Mouse (Mus musculus): ENCODE data around the gene Hist1h2bh. TPM values are rescaled to one million over a fixed set of nuclear protein-coding genes. Genes with fewer than 3 reads are reported as not detected.
"Not testable (repeated sequence)": the region's sequence is repeated elsewhere in the genome, so short reads cannot be mapped to it uniquely, and the experiment has no call there.

Gene Hist1h2bh
- polyA plus RNA-seq, 1 experiment from 2014 or later, result 1.4 TPM

DNA sequence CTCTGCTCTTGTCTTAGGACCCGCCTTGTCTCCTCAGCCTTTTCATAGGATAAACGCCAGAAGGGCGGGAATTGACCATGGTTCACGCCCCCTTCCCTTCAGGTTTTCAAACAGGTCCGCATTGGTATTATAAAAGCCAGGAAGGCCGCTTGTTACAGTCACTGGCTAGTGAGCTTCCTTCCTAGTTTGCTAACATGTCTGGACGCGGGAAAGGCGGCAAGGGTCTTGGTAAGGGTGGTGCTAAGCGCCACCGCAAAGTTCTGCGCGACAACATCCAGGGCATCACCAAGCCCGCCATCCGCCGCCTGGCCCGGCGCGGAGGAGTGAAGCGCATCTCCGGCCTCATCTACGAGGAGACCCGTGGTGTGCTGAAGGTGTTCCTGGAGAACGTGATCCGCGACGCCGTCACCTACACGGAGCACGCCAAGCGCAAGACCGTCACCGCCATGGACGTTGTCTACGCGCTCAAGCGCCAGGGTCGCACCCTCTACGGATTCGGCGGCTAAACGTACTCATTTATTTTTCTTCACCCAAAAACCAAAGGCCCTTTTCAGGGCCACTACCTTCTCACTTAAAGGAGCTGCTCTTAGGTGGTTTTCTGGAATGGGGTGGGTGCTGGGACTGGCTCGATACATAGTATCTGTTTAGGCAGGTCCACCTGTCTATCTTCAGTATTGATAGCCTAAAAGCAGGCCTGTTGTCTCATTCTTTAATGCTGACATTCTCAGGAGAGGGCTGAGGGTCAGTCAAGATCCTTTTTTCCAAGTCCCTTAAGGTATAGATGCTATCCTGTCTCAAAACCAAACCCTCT is 38.4 kb upstream of the Hist1h2bh start, which contains the start of gene Hist1h4d:
Gene Hist1h4d (plus strand): TSS at position 191 of the 811 bp plus-strand sequence.
- H3K4me1 ChIP-seq, result peaks cover 41% of the 10 kb centered on the region
- peak within 1 kb of the TSS; percentile 53 for H3K4me3 ChIP-seq
- WGBS, result under 1% methylated on average over 43 of the region's 43 CpGs
- no peaks in the 10 kb centered on the region for H3K36me3 ChIP-seq
- no peaks in the 10 kb centered on the region for H3K27me3 ChIP-seq
- peak within 1 kb of the TSS; percentile 77 for H3K4me2 ChIP-seq
- peak within 1 kb of the TSS; percentile 98 for H3K27ac ChIP-seq
- ATAC-seq (ENCODE audit: borderline replicate concordance, extremely low read depth, low FRiP score, low TSS enrichment), result peak; percentile 90
- peak within 1 kb of the TSS; percentile 67 for H3K9ac ChIP-seq
- H3K9me3 ChIP-seq, result no peaks in the 10 kb centered on the region

DNA sequence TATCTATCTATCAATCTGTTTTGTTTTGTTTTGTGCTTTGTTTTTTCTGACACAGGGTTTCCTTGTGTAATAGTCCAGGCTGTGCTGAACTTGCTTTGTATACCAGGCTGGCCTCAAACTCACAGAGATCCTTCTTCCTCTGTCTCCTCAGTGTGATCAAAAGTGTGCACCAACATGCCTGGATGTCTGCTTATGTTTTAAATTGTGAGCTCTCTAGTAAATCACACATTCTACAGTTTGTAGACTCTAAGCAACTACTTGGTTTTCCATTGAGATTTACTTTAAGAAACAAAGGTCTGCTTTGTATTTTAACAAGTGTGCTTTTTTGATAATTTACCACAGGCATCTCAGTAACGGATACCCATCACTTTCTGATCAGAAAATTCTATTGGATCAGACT is 34.6 kb upstream of the Hist1h2bh start:
- WGBS, result 79% methylated on average over 1 of the region's 1 CpGs
- Histone ChIP-seq H3K36me3 (no peaks in the 10 kb centered on the region), H3K9me3 (no peaks in the 10 kb centered on the region), H3K9ac (no peak overlapping the region), H3K4me3 (no peak overlapping the region), H3K4me2 (no peak overlapping the region), H3K27ac (no peak overlapping the region), H3K27me3 (no peaks in the 10 kb centered on the region), H3K4me1 (peaks cover 27% of the 10 kb centered on the region; the same call in 1 of the 2 replicates)
- ATAC-seq (ENCODE audit: borderline replicate concordance, extremely low read depth, low FRiP score, low TSS enrichment), result no peak

DNA sequence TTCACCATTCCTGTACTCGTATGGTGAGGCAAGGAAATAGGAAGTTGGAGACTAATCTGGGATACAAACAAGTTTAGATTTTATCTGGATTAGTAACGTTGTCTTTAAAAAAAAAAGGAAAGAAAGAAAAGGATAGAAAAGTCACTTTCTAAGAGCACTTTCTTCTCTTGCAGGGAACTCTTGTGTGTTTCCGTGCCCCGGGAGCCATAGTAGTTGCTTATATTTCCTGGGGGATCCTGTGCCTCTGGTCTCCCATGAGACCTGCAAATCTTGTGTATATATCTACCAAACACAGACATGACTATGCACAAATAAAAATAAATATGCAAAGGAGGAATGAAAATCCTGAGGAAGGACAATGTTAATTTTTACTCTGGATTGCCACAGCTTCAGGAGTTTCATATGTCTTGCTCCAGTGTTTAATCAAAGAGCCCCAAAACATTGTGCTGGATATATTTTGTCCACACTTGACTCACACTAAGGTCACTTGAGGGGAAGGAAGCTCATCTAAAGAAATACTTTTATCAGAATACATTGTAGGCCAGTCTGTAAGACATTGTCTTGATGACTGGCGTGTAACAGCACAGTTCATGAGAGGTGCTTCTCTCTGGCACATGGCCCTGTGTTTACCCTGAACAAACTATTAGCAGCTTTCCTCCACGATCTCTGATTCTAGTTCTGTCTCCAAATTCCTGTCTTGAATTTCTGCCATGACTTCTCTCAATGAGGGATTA is 33.9 kb upstream of the Hist1h2bh start:
- no peak for ATAC-seq (ENCODE audit: borderline replicate concordance, extremely low read depth, low FRiP score, low TSS enrichment)
- WGBS, result 23% methylated on average over 6 of the region's 6 CpGs
- Histone ChIP-seq H3K9ac (peak overlapping the region; percentile 68), H3K9me3 (no peaks in the 10 kb centered on the region), H3K27ac (peak overlapping the region; percentile 92), H3K36me3 (no peaks in the 10 kb centered on the region), H3K27me3 (no peaks in the 10 kb centered on the region), H3K4me3 (peak overlapping the region; percentile 47), H3K4me2 (peak overlapping the region; percentile 54), H3K4me1 (peaks cover 24% of the 10 kb centered on the region; the same call in 1 of the 2 replicates)

- Histone ChIP-seq H3K4me2 (peak overlapping the region; percentile 54), H3K27ac (peak overlapping the region; percentile 92), H3K4me3 (peak overlapping the region; percentile 47), H3K36me3 (no peaks in the 10 kb centered on the region), H3K9me3 (no peaks in the 10 kb centered on the region), H3K4me1 (peaks cover 21% of the 10 kb centered on the region; the same call in 1 of the 2 replicates), H3K27me3 (no peaks in the 10 kb centered on the region), H3K9ac (peak overlapping the region; percentile 68)
- WGBS, result 3% methylated on average over 7 of the region's 7 CpGs
- no peak for ATAC-seq (ENCODE audit: borderline replicate concordance, extremely low read depth, low FRiP score, low TSS enrichment)
These were observed 33.2 kb upstream of the Hist1h2bh start for GRCm38 (mm10) chr13:23576351-23576881.

DNA sequence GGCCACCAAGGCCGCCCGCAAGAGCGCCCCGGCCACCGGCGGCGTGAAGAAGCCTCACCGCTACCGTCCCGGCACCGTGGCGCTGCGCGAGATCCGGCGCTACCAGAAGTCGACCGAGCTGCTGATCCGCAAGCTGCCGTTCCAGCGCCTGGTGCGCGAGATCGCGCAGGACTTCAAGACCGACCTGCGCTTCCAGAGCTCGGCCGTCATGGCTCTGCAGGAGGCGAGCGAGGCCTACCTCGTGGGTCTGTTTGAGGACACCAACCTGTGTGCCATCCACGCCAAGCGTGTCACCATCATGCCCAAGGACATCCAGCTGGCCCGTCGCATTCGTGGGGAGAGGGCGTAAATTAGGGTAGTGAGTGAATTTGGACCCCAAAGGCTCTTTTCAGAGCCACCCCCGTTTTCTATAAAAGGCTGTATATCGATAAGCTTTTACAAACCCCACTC is 32.7 kb upstream of the Hist1h2bh start:
- 3% methylated on average over 8 of the region's 40 CpGs for WGBS
- Histone ChIP-seq H3K27ac (peak overlapping the region; percentile 92), H3K9ac (peak overlapping the region; percentile 68), H3K4me2 (peak overlapping the region; percentile 54), H3K4me1 (peaks cover 19% of the 10 kb centered on the region; the same call in 1 of the 2 replicates), H3K4me3 (peak overlapping the region; percentile 47)
- H3K27me3 ChIP-seq; H3K36me3 ChIP-seq; ATAC-seq (ENCODE audit: borderline replicate concordance, extremely low read depth, low FRiP score, low TSS enrichment); H3K9me3 ChIP-seq: not testable (repeated sequence)

GRCm38 (mm10) chr13:23575271-23575851 is 32.2 kb upstream of the Hist1h2bh start, which contains the start of gene Hist1h3d:
Hist1h3d (plus strand) TSS chr13:23575763.
- ATAC-seq (ENCODE audit: borderline replicate concordance, extremely low read depth, low FRiP score, low TSS enrichment), result peak; percentile 67; the same call in 1 of the 2 replicates
- Histone ChIP-seq H3K4me1 (peaks cover 14% of the 10 kb centered on the region; the same call in 1 of the 2 replicates), H3K27me3 (no peaks in the 10 kb centered on the region), H3K9me3 (no peaks in the 10 kb centered on the region), H3K9ac (peak within 1 kb of the TSS; percentile 68), H3K27ac (peak within 1 kb of the TSS; percentile 92), H3K4me3 (peak within 1 kb of the TSS; percentile 47), H3K4me2 (peak within 1 kb of the TSS; percentile 54), H3K36me3 (no peaks in the 10 kb centered on the region)
- WGBS, result under 1% methylated on average over 18 of the region's 18 CpGs

DNA sequence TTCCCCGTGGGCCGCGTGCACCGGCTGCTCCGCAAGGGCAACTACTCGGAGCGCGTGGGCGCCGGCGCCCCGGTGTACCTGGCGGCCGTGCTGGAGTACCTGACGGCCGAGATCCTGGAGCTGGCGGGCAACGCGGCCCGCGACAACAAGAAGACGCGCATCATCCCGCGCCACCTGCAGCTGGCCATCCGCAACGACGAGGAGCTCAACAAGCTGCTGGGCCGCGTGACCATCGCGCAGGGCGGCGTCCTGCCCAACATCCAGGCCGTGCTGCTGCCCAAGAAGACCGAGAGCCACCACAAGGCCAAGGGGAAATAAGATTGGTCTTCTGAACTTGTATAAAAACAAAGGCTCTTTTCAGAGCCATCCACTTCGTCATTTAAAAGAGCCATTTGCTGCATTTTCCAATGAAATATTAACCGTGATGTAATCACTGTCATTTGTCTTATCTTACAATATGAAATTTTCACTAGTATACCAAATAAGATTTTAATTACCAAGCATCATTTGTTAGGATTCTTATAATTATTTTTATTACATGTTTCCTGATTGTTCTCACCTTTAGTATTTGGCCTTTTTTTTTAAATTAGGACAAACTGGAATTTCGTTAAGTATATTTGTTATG is 31.5 kb upstream of the Hist1h2bh start:
- H3K9ac ChIP-seq, result not testable (repeated sequence)
- peak overlapping the region; percentile 67 for H3K4me2 ChIP-seq
- under 1% methylated on average over 11 of the region's 39 CpGs for WGBS

GRCm38 (mm10) chr13:23573898-23574524 is 30.8 kb upstream of the Hist1h2bh start, which contains the start of the genes Hist1h2bf and Hist1h2ad:
Hist1h2bf (minus strand) TSS chr13:23574196.
Hist1h2ad (plus strand) TSS chr13:23574381.
- Histone ChIP-seq H3K9ac (peak within 1 kb of the TSS; percentile 63), H3K4me1 (peaks cover 14% of the 10 kb centered on the region), H3K4me2 (peak within 1 kb of the TSS; percentile 67), H3K4me3 (peak within 1 kb of the TSS; percentile 47), H3K27ac (peak within 1 kb of the TSS; percentile 98)
- peak; percentile 90 for ATAC-seq (ENCODE audit: borderline replicate concordance, extremely low read depth, low FRiP score, low TSS enrichment)
- H3K9me3 ChIP-seq, H3K27me3 ChIP-seq, H3K36me3 ChIP-seq: not testable (repeated sequence)
- WGBS, result under 1% methylated on average over 42 of the region's 42 CpGs

More for the DNA sequence above, 31.5 kb upstream of the Hist1h2bh start:
- Histone ChIP-seq H3K4me3 (peak overlapping the region; percentile 47), H3K27ac (peak overlapping the region; percentile 98), H3K4me1 (peaks cover 14% of the 10 kb centered on the region)
- not testable (repeated sequence) for H3K9me3 ChIP-seq; H3K36me3 ChIP-seq; H3K27me3 ChIP-seq; ATAC-seq (ENCODE audit: borderline replicate concordance, extremely low read depth, low FRiP score, low TSS enrichment)

- not testable (repeated sequence) for ATAC-seq (ENCODE audit: borderline replicate concordance, extremely low read depth, low FRiP score, low TSS enrichment); H3K36me3 ChIP-seq; H3K27me3 ChIP-seq; H3K9me3 ChIP-seq
- Histone ChIP-seq H3K4me1 (peaks cover 14% of the 10 kb centered on the region), H3K27ac (peak overlapping the region; percentile 98), H3K4me2 (peak overlapping the region; percentile 67), H3K9ac (peak overlapping the region; percentile 63), H3K4me3 (peak overlapping the region; percentile 47)
- WGBS, result 4% methylated on average over 20 of the region's 20 CpGs
These were observed 30.1 kb upstream of the Hist1h2bh start for GRCm38 (mm10) chr13:23573034-23573897.

All from lung, embryonic 15.5 days (tissue).